Comparison of ENCODE assay signal across 13 mouse cellular contexts in genomic region chr4:83354786-83355185, GRCm38 (mm10).
"Had no signal": no experiment of that assay in that cellular context is flagged by ENCODE, and none has a peak within 500 bp of the region (broad histone marks: within the 10 kb centered on the region; RNA-seq: fewer than 3 reads in every experiment).

No protein-coding gene starts in this region.

- ATAC-seq: liver, embryonic 12.5 days; midbrain, embryonic 15.5 days had no signal

- H3K4me3 ChIP-seq: limb, embryonic 15.5 days; liver, embryonic 12.5 days; megakaryocyte, embryonic 14.5 days; midbrain, embryonic 15.5 days had no signal

- DNase-seq: kidney, adult 18-20 months; kidney, postnatal 10 days; layer of hippocampus, postnatal 36 days; lung, embryonic 14.5 days; lung, postnatal 10 days; lung, postnatal 4 days; thymus, adult 2 months; thymus, postnatal 4 days had no signal

- H3K9ac ChIP-seq: limb, embryonic 15.5 days; liver, embryonic 12.5 days; lung, embryonic 14.5 days; midbrain, embryonic 15.5 days had no signal

- H3K27ac ChIP-seq: limb, embryonic 15.5 days; liver, embryonic 12.5 days; midbrain, embryonic 15.5 days had no signal

- H3K27me3 ChIP-seq: limb, embryonic 15.5 days; liver, embryonic 12.5 days; midbrain, embryonic 15.5 days had no signal

- H3K4me2 ChIP-seq: limb, embryonic 15.5 days; liver, embryonic 12.5 days; lung, embryonic 14.5 days; midbrain, embryonic 11.5 days; midbrain, embryonic 15.5 days had no signal

- H3K4me1 ChIP-seq: liver, embryonic 12.5 days; midbrain, embryonic 15.5 days had no signal

- H3K36me3 ChIP-seq: limb, embryonic 15.5 days; liver, embryonic 12.5 days; midbrain, embryonic 15.5 days had no signal

- H3K9me3 ChIP-seq: limb, embryonic 15.5 days; liver, embryonic 12.5 days; midbrain, embryonic 15.5 days had no signal
